Mouse (Mus musculus): ENCODE measurements around the gene Leng8. TPM values are rescaled to one million over a fixed set of nuclear protein-coding genes. Genes with fewer than 3 reads are reported as not detected.
A peak's percentile ranks its signal among the peaks of the same experiment; 100 is the strongest.

The Leng8 gene
- total RNA-seq, 1 experiment from 2014 or later = 26.6 TPM

DNA sequence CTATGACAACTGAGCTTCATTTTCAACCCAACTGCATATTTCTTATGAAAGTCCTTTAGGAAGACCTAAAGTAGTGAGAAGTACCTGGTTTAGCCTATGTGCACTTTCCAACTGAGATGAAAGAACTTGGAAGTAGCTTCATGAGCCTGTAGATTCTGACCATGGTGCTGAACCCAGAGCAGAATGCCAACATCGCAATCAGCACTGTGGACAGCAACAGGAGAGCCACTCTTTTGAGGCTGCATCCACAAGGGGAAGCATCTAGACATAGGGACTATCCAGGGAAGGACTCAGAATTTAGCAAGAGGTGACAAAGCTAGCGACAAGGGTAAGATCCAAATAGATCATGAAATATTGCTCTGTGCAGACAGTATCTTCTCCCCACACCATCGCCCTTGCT lies 41.6 kb downstream of the Leng8 start:
- ATAC-seq (replicated peaks; ENCODE audit: low read depth, poor library complexity, severe bottlenecking) = peak; percentile 81

Other genes starting within 250 kb of the Leng8 start
- gene Gm14548, start 238.9 kb upstream of the Leng8 start, total RNA-seq (2017) = 0.64 TPM in 1 of 2 replicates, not detected in the other
- gene Lilra6, start 221.5 kb upstream of the Leng8 start, total RNA-seq (2017) = 0.37 TPM in 1 of 2 replicates, not detected in the other
- gene Lair1, start 73.8 kb upstream of the Leng8 start, total RNA-seq (2017) = 19.7 and 23.0 TPM in 2 replicates
- not detected in 2 replicates for gene Ttyh1, start 17.6 kb upstream of the Leng8 start, total RNA-seq (2017)
- gene Leng9, start 13.3 kb downstream of the Leng8 start, total RNA-seq (2017) = 1.3 and 1.5 TPM in 2 replicates
- gene Cdc42ep5, start 27.8 kb downstream of the Leng8 start, total RNA-seq (2017) = 0.41 TPM in 1 of 2 replicates, not detected in the other
- gene Lilra5, start 100.7 kb downstream of the Leng8 start, total RNA-seq (2017) = not detected in 2 replicates
- not detected in 2 replicates for gene Ncr1, start 200.7 kb downstream of the Leng8 start, total RNA-seq (2017)